Mouse (Mus musculus) testis, postnatal 14 days (tissue): ENCODE results near the gene Cacna2d4.

ENCODE experiments used
- DNase-seq: peaks from one replicate; pipeline ENCODE4 v3.0.0; 2021; ENCODE audit warnings: low spot score

Cacna2d4 gene

DNA sequence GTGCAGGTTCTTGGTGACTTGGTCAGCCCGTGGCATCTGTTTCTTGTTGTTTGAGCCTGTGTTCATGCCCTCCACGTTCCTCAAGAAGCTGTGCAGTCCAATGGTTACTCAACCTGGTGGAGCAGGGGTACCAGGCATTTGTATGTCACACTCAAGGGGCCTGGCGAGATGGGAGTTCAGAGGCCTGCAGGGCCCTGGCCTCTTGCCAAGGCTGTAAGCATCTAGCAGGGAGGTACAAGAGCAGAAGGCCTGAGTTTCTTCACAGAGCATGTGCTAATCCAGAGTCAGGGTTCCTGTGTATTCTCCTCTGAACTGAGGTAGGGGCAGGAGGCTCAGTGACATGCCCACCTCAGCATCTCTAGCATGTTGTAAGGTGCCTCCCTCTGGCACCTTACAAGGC, 76.8 kb downstream of the Cacna2d4 start:
- no peak for DNase-seq

GRCm38 (mm10) chr6:119313588-119314375, 77.5 kb downstream of the Cacna2d4 start:
- no peak for DNase-seq

DNA sequence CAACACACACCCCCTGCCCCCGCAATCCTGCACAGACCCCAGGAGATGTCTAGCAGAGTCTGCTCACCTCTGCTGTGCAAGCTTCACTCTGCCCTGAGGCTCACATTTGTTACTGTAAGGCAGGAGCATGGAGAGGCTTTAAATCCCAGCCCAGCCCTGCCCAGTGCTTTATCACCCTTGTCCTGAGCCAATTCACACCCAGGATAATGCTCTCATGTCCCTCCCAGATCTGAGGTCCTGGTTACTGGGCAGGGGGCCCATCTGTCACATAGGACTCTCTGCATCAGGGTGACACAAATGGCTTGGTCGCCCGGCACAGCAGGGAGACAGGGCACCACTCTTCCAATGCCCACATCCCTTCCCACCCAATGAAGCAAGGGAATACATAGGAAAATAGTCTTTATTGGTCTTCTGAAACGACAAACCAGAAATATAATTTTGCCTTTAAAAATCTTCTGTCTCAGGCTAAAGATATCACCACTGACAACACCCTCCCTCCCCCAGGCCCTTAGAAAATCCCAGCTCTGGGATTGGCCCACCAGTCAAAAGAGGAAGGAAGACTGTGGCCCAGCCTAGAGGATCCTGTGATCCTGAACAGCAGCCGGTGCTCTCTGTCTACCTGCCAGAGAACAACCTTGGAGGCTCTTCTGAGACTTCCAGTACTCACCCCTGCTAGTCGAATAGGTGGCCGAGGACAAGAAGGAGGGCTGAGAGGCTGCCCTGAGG, 78.6 kb downstream of the Cacna2d4 start:
- no peak for DNase-seq

- DNase-seq, result no peak
These were observed 82.4 kb downstream of the Cacna2d4 start for GRCm38 (mm10) chr6:119318732-119319131.

DNA sequence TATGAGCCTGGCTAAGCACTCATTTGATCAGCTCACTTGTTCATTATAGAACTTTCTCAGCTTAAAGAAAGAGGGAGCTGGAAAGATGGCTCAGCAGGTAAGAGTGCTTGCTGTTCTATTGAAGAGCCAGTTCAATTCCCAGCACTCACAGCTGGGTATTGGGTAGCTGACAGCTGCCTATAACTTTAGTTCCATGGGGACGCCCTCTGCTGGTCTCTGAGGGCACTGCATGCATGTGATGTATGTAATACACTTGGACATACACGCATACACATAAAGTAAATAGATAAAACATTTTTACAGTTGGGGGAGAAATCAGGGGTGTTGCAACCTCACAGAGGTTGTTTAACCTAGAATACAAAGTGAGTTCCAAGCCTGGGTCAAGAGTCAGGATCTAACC, 83.0 kb downstream of the Cacna2d4 start:
- peak; percentile 30 for DNase-seq

DNA sequence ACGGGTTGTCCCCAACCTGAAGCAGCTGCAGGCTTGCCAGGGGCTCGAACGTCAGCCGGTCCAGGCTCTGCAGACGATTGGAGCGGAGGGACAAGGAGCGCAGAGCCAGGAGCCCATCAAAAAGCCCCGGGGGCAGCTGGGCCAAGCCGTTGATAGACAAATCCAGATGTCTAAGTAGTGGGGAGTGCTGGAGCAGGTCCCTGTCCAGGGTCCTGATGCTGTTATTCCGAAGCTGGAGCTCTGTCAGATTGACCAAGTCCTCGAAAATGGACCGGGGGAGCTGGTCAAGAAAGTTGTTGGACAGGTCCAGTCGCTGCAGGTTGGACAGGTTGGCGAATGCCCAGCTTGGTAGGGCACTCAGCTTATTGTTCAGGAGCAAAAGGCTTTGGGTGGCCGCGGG, 84.2 kb downstream of the Cacna2d4 start:
- peak; percentile 33 for DNase-seq

DNA sequence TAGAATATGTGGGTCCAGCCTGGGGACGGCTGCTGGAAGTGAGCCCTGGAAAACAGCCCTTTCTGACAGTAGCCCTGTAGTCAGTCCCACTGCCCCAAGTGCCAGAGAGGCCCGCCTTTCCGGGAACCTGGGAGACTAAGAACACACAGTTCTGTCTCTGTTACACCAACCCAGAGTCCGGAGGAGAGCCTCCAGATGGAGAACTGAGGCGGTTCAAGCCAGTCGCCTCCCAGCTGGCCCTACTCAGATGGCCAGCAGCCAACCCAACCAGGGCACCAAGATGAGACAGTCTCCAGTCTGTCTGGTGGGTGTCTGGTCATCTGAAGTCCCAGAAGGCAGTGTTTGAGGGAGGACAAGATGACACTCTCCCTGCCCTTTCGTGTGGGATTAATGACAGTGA, 85.4 kb downstream of the Cacna2d4 start:
- DNase-seq, result no peak

DNA sequence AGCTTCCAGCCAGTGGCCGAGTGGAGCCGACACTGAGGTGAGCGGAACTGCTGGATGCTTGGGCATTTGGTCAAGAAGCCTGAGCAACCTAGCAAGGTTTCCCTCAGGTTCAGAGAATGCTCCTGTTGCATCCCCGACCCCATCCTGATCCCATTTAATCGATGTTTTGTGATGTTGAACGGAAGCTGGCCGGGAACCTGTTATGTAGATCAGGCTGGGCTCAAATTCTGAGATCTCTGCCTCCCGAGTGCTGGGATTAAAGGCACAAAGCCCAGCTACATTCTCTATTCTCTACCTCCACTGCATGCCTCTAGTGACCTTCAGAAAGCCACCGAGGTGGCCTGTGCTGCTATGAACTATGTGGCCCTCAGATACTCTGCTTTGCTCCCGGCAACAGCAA, 88.5 kb downstream of the Cacna2d4 start:
- no peak for DNase-seq

GRCm38 (mm10) chr6:119325978-119326377, 89.7 kb downstream of the Cacna2d4 start:
- no peak for DNase-seq

DNA sequence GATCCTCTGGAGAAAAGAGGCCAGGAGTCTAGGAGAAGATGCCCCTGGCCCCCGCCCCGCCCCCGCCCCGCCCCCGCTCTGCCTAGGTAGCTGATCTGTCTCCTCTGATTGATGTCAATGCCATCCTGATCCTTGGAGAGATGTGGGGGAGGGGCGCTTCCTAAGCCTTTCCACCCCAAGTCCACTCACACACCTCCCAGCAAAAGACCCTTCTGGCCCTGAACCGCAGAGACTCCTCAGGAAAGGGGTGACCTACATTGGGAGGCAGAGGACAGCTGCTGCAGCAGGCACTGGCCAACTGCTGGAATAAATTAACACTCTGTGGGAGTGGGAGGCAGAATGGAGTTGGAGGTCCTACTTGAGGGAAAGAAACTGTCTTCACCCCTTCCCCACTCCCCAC, 90.2 kb downstream of the Cacna2d4 start:
- DNase-seq, result no peak

DNA sequence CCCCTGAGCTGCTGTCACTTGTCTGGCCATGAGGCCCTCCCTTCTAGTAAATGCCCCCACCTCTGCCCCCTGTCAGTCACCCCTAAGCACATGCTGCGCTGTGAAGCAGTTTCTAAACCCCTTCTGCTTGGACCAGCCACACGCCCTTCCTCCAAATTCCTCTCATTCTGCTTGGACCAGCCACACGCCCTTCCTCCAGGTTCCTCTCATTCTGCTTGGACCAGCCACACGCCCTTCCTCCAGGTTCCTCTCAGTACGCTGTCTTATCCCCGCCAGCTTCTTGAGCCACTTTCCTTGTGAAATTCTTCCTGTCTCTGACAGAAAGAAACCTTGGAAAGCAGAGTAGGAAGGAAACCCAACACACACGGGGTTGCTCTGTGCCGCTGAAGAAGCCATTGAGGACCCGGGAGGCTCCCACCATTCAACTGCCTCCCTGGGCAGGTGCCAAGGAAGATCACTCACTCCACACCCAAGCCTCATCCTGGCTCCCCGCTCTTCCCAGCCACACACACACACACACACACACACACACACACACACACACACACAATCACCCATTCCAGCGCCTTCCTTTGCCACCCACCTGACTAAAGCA, 92.3 kb downstream of the Cacna2d4 start:
- DNase-seq, result no peak

GRCm38 (mm10) chr6:119329215-119329714, 92.9 kb downstream of the Cacna2d4 start:
- DNase-seq, result no peak

GRCm38 (mm10) chr6:119329936-119330335, 93.6 kb downstream of the Cacna2d4 start:
- DNase-seq, result no peak

DNA sequence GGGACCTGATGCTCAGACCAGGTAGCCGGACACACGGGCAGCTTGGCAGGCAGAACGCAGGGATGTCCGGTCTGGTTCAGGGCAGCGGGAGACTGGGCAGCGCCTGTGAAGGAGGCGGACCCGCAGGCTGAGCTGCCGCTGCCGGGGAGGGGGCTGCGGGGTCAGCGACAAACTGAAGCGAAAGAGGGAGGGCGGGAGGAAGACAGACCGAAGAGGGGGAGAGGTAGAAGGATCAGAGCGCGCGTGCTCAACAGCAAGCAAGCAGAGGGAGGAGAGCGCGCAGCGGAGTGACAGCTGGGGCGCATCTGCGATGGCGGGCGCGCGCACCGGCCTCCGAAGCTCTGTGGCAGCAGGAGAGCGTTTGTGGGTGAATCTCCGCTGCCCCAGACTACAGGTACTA, 94.2 kb downstream of the Cacna2d4 start, which contains the start of gene Lrtm2:
TSS of gene Lrtm2 (minus strand) at position 261 of the 400 bp plus-strand sequence.
- DNase-seq, result no peak

- no peak for DNase-seq
These were observed 95.8 kb downstream of the Cacna2d4 start for GRCm38 (mm10) chr6:119332111-119332510.

GRCm38 (mm10) chr6:119333202-119333601, 96.9 kb downstream of the Cacna2d4 start:
- DNase-seq, result no peak

DNA sequence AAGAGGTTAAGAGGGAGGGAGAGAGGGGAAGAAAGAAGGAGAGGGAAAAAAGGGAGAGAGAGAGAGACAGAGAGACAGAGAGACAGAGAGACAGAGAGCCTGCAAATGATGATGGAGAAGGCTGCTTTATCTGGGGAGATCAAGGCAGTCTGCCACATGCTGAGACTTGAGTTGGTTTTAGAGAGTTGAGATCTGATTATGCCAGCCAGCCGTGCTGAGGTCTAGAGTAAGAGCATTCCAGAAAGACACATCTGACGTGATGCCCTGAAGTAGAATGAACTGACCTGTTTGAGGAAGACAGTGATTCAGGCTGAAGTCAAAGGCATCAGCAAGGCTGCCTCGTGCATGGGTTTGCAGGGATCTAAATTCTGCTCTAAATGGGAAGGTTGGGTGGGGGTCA, 97.5 kb downstream of the Cacna2d4 start:
- DNase-seq, result no peak

DNA sequence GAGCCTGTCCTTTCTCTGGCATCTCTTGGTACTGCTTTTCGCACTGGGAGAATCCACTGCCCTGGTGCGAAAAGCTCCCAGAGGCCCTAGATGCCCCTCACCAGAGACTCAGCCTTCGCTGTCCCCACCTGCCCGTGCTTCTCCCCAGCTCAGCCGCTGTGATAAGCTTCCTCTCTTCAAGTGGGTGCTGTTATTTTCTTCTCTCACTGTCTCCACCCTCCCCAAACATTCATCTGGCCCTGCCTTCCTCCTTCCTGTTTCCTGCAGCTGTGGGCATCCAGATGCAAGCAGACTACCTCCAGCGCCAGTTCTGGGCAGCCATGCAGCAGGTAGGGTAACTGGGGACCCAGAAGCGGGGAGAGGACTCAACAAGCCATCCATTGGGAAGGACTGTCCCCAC, 99.8 kb downstream of the Cacna2d4 start:
- DNase-seq, result no peak

DNA sequence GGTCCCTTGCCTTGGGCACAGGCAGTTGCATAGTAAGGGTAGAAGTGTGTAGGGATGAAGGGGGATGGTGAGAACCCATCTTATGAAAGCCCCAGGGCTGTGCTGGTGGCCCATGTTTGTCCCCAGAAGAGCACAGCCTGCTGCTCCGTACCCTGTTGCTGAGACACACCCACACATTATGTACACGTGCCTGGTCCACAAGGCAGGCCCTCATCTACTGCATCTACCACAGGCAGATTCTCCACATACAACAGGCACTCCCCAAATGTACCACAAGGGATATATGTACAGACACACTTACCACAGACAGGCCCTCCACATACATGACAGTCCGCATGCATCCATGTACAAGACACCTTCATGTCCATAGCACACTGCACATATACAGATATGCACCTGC, 101.0 kb downstream of the Cacna2d4 start:
- DNase-seq, result no peak

GRCm38 (mm10) chr6:119338121-119338912, 102.0 kb downstream of the Cacna2d4 start:
- no peak for DNase-seq

- no peak for DNase-seq
These were observed 105.1 kb downstream of the Cacna2d4 start for GRCm38 (mm10) chr6:119341409-119341808.

DNA sequence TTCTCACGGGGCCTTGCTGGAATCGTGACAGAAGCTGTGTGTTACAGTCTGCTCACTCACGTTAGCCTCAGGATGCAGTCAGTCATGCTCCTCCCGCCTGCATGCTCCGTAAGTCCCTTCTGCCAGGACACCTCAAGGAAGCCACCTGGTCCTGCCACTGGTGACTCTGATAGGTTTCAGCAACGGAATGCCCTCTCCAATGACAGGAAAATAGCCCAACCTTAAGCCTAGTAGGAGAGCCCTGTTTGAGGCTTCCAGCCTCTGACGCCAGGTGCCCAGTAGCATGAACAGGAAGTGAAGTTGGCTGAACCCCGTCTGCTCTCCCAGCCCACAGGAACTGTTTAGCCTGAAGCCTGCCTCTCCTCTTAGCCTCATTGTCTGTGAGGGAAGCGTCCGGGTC, 109.9 kb downstream of the Cacna2d4 start:
- DNase-seq, result no peak
